Mouse (Mus musculus) kidney, embryonic 14.5 days (tissue): ENCODE data around the gene Fam214b. TPM values are rescaled to one million over a fixed set of nuclear protein-coding genes. Genes with fewer than 3 reads are reported as not detected.

Experiments
- ATAC-seq: fragments of 200-750 bp; cut with Nextera tagmentation; 2 replicates; pipeline ENCODE4 v1.8.0; 2017; ENCODE audit warnings: moderate number of reproducible peaks, mild to moderate bottlenecking, moderate TSS enrichment, moderate library complexity; ENCODE audit not compliant: low FRiP score, low TSS enrichment
- H3K27ac ChIP-seq: fragments of 300-500 bp; sonication (generic); 2 replicates; pipeline ENCODE4 v1.5.1; 2014; ENCODE audit warnings: low read depth, mild to moderate bottlenecking, low read length, moderate library complexity, mixed read lengths
- H3K27me3 ChIP-seq: fragments of 300-500 bp; sonication (generic); 2 replicates; pipeline ENCODE4 v1.6.1; 2014; ENCODE audit warnings: mild to moderate bottlenecking, low read length; ENCODE audit not compliant: control insufficient read depth, insufficient read depth
- H3K36me3 ChIP-seq: fragments of 300-500 bp; sonication (generic); 2 replicates; pipeline ENCODE4 v1.6.1; 2014; ENCODE audit warnings: low read length, mixed read lengths; ENCODE audit not compliant: control insufficient read depth, insufficient read depth
- H3K4me1 ChIP-seq: fragments of 300-500 bp; sonication (generic); 2 replicates; pipeline ENCODE4 v1.6.1; 2014; ENCODE audit warnings: low read length, mixed read lengths; ENCODE audit not compliant: control insufficient read depth, insufficient read depth
- H3K4me2 ChIP-seq: fragments of 300-500 bp; sonication (generic); replicated peaks from 2 replicates; pipeline ENCODE4 v1.6.1; 2014; ENCODE audit warnings: low read depth, mild to moderate bottlenecking, low read length
- H3K4me3 ChIP-seq: fragments of 300-500 bp; sonication (generic); 2 replicates; pipeline ENCODE4 v1.5.1; 2014; ENCODE audit warnings: mild to moderate bottlenecking, low read length
- H3K9ac ChIP-seq: fragments of 300-500 bp; sonication (generic); 2 replicates; pipeline ENCODE4 v1.6.1; 2014; ENCODE audit warnings: low read depth, mild to moderate bottlenecking, low read length, moderate library complexity
- H3K9me3 ChIP-seq: fragments of 300-500 bp; sonication (generic); 2 replicates; pipeline ENCODE4 v1.6.1; 2016; ENCODE audit warnings: low read length; ENCODE audit not compliant: control insufficient read depth
- WGBS: fragments of 180-500 bp; shearing (Covaris S2); extraction: QIAGEN DNeasy Blood & Tissue Kit; methylation state at CpG from one replicate; pipeline ENCODE4 v1.1.7; 2014; 5-methylcytosine and 5-hydroxymethylcytosine counted together
- polyA plus RNA-seq: library from polyadenylated mRNA; unstranded; fragments of >200 nt; fragmentation: Nextera tagmentation; extraction: Ambion mirVana; gene quantifications from 2 replicates; pipeline ENCODE4 v1.2.1, GENCODE M21; 2014

The Fam214b gene
- polyA plus RNA-seq, 1 experiment from 2014 or later, result 8.3 TPM

GRCm38 (mm10) chr4:43043644-43044357 is 2.2 kb downstream of the Fam214b start:
- peak overlapping the region; percentile 62 for H3K27ac ChIP-seq
- H3K27me3 ChIP-seq, result no peaks in the 10 kb centered on the region
- WGBS, result 22% methylated on average over 7 of the region's 7 CpGs
- peaks cover 20% of the 10 kb centered on the region for H3K4me1 ChIP-seq
- no peaks in the 10 kb centered on the region for H3K36me3 ChIP-seq
- H3K4me2 ChIP-seq, result peak overlapping the region; percentile 31; the same call in 1 of the 2 replicates
- H3K9ac ChIP-seq, result 0 out of 2 replicates have a peak overlapping the region, but pooled peaks have one; percentile 18
- peak; percentile 8 for ATAC-seq
- H3K9me3 ChIP-seq, result no peaks in the 10 kb centered on the region
- H3K4me3 ChIP-seq, result peak overlapping the region; percentile 14; the same call in 1 of the 2 replicates

GRCm38 (mm10) chr4:43040881-43041547 is 5.0 kb downstream of the Fam214b start:
- peaks cover 22% of the 10 kb centered on the region for H3K4me1 ChIP-seq
- no peak overlapping the region for H3K4me3 ChIP-seq
- H3K9ac ChIP-seq, result no peak overlapping the region
- H3K27me3 ChIP-seq, result no peaks in the 10 kb centered on the region
- no peak overlapping the region for H3K4me2 ChIP-seq
- H3K9me3 ChIP-seq, result no peaks in the 10 kb centered on the region
- peaks cover 3% of the 10 kb centered on the region; the same call in 1 of the 2 replicates for H3K36me3 ChIP-seq
- no peak overlapping the region for H3K27ac ChIP-seq
- WGBS, result 73% methylated on average over 9 of the region's 9 CpGs
- ATAC-seq, result no peak

- Histone ChIP-seq H3K4me3 (peak overlapping the region; percentile 69), H3K4me1 (peaks cover 22% of the 10 kb centered on the region), H3K9ac (peak overlapping the region; percentile 74), H3K36me3 (peaks cover 6% of the 10 kb centered on the region; the same call in 1 of the 2 replicates), H3K27ac (peak overlapping the region; percentile 55), H3K27me3 (no peaks in the 10 kb centered on the region), H3K4me2 (peak overlapping the region; percentile 80), H3K9me3 (no peaks in the 10 kb centered on the region)
- ATAC-seq, result peak; percentile 97
- 1% methylated on average over 23 of the region's 25 CpGs for WGBS
Observed at GRCm38 (mm10) chr4:43040114-43040572, 5.9 kb downstream of the Fam214b start.

- Histone ChIP-seq H3K36me3 (peaks cover 7% of the 10 kb centered on the region; the same call in 1 of the 2 replicates), H3K9me3 (no peaks in the 10 kb centered on the region), H3K9ac (peak overlapping the region; percentile 74), H3K27me3 (no peaks in the 10 kb centered on the region), H3K4me2 (peak overlapping the region; percentile 80), H3K4me3 (peak overlapping the region; percentile 69), H3K4me1 (peaks cover 16% of the 10 kb centered on the region), H3K27ac (peak overlapping the region; percentile 55)
- WGBS, result 0% methylated on average over 11 of the region's 11 CpGs
- ATAC-seq, result no peak
Observed at GRCm38 (mm10) chr4:43039609-43040008, 6.4 kb downstream of the Fam214b start.

GRCm38 (mm10) chr4:43038567-43039495 is 7.2 kb downstream of the Fam214b start:
- Histone ChIP-seq H3K27ac (peak overlapping the region; percentile 55; the same call in 1 of the 2 replicates), H3K36me3 (peaks cover 11% of the 10 kb centered on the region; the same call in 1 of the 2 replicates), H3K9me3 (no peaks in the 10 kb centered on the region), H3K4me2 (peak overlapping the region; percentile 80), H3K9ac (peak overlapping the region; percentile 74), H3K4me3 (peak overlapping the region; percentile 69), H3K4me1 (peaks cover 9% of the 10 kb centered on the region; the same call in 1 of the 2 replicates), H3K27me3 (no peaks in the 10 kb centered on the region)
- 52% methylated on average over 15 of the region's 15 CpGs for WGBS
- no peak for ATAC-seq

GRCm38 (mm10) chr4:43037860-43038566 is 8.0 kb downstream of the Fam214b start:
- Histone ChIP-seq H3K27ac (no peak overlapping the region), H3K9me3 (no peaks in the 10 kb centered on the region), H3K4me1 (0 out of 2 replicates have a peak, but pooled peaks cover 7% of the 10 kb centered on the region), H3K27me3 (no peaks in the 10 kb centered on the region), H3K4me2 (no peak overlapping the region), H3K9ac (no peak overlapping the region), H3K4me3 (no peak overlapping the region; the same call in 1 of the 2 replicates), H3K36me3 (peaks cover 17% of the 10 kb centered on the region; the same call in 1 of the 2 replicates)
- ATAC-seq, result no peak
- 69% methylated on average over 4 of the region's 4 CpGs for WGBS

- H3K4me3 ChIP-seq, result no peak overlapping the region
- no peaks in the 10 kb centered on the region for H3K9me3 ChIP-seq
- H3K9ac ChIP-seq, result no peak overlapping the region
- no peak overlapping the region for H3K27ac ChIP-seq
- peaks cover 17% of the 10 kb centered on the region; the same call in 1 of the 2 replicates for H3K36me3 ChIP-seq
- H3K4me1 ChIP-seq, result 0 out of 2 replicates have a peak, but pooled peaks cover 9% of the 10 kb centered on the region
- no peak for ATAC-seq
- H3K27me3 ChIP-seq, result no peaks in the 10 kb centered on the region
- WGBS, result 86% methylated on average over 10 of the region's 10 CpGs
- no peak overlapping the region for H3K4me2 ChIP-seq
Observed at GRCm38 (mm10) chr4:43036356-43036755, 9.7 kb downstream of the Fam214b start.

GRCm38 (mm10) chr4:43035851-43036250 is 10.2 kb downstream of the Fam214b start:
- H3K9ac ChIP-seq, result no peak overlapping the region
- peaks cover 17% of the 10 kb centered on the region; the same call in 1 of the 2 replicates for H3K36me3 ChIP-seq
- 88% methylated on average over 6 of the region's 6 CpGs for WGBS

More at GRCm38 (mm10) chr4:43035851-43036250, 10.2 kb downstream of the Fam214b start:
- no peak overlapping the region for H3K4me3 ChIP-seq
- H3K27ac ChIP-seq, result no peak overlapping the region
- H3K4me1 ChIP-seq, result 0 out of 2 replicates have a peak, but pooled peaks cover 9% of the 10 kb centered on the region
- no peak for ATAC-seq
- no peak overlapping the region for H3K4me2 ChIP-seq
- H3K27me3 ChIP-seq, result no peaks in the 10 kb centered on the region
- no peaks in the 10 kb centered on the region for H3K9me3 ChIP-seq
